Mouse (Mus musculus) liver, embryonic 14.5 days (tissue): ENCODE data around the gene Ceacam19. TPM values are rescaled to one million over a fixed set of nuclear protein-coding genes. Genes with fewer than 3 reads are reported as not detected.
A peak's percentile ranks its signal among the peaks of the same experiment; 100 is the strongest.

ENCODE experiments used
- ATAC-seq: fragments of 200-750 bp; cut with Nextera tagmentation; 2 replicates; pipeline ENCODE4 v1.8.0; 2017; ENCODE audit warnings: moderate number of reproducible peaks, mild to moderate bottlenecking, moderate library complexity; ENCODE audit not compliant: insufficient read depth
- DNase-seq, 3 experiments: peaks; one replicate each; pipeline ENCODE4 v3.0.0-alpha.2; 2012 to 2013; ENCODE audit warnings: low read depth in 3 of 3, low spot score in 3 of 3
- H3K27ac ChIP-seq: fragments of 300-500 bp; sonication (generic); 2 replicates; pipeline ENCODE4 v1.5.1; 2014; ENCODE audit warnings: moderate library complexity, mild to moderate bottlenecking, control low read depth, inconsistent platforms
- H3K27me3 ChIP-seq: fragments of 300-500 bp; sonication (generic); 2 replicates; pipeline ENCODE4 v1.6.1; 2014; ENCODE audit warnings: mild to moderate bottlenecking, low read length, moderate library complexity; ENCODE audit not compliant: control insufficient read depth, insufficient read depth
- H3K36me3 ChIP-seq: fragments of 300-500 bp; sonication (generic); replicated peaks from 2 replicates; pipeline ENCODE4 v1.6.1; 2014; ENCODE audit warnings: low read depth; ENCODE audit not compliant: control insufficient read depth, insufficient read depth
- H3K4me1 ChIP-seq, 2 experiments: fragments of 200-500 bp in 1 of 2; fragments of 300-500 bp in 1 of 2; sonication (generic) in 1 of 2; replicated peaks; 2 replicates each; pipeline ENCODE4 v1.6.1; 2012 to 2014; ENCODE audit warnings: antibody characterized with exemption in 1 of 2, inconsistent platforms in 1 of 2, low read length in 1 of 2; ENCODE audit not compliant: control insufficient read depth in 2 of 2, insufficient read depth in 2 of 2
- H3K4me2 ChIP-seq: fragments of 300-500 bp; sonication (generic); 2 replicates; pipeline ENCODE4 v1.6.1; 2014; ENCODE audit warnings: low read depth, mild to moderate bottlenecking, control low read depth, moderate library complexity
- H3K4me3 ChIP-seq, 2 experiments: fragments of 200-500 bp in 1 of 2; fragments of 300-500 bp in 1 of 2; sonication (generic) in 1 of 2; 2 replicates each; pipeline ENCODE4 v1.5.1; 2012 to 2014; ENCODE audit warnings: low read depth in 2 of 2, low read length in 2 of 2, mild to moderate bottlenecking in 2 of 2, control low read depth in 1 of 2, inconsistent platforms in 1 of 2, moderate library complexity in 1 of 2; ENCODE audit not compliant: insufficient read depth in 1 of 2
- H3K9ac ChIP-seq: fragments of 300-500 bp; sonication (generic); replicated peaks from 2 replicates; pipeline ENCODE4 v1.6.1; 2014; ENCODE audit warnings: mild to moderate bottlenecking, control low read depth, moderate library complexity
- H3K9me3 ChIP-seq: fragments of 300-500 bp; sonication (generic); 2 replicates; pipeline ENCODE4 v1.6.1; 2016; ENCODE audit warnings: low read length, mixed read lengths; ENCODE audit not compliant: control insufficient read depth
- CTCF ChIP-seq: IDR thresholded peaks from 2 replicates; pipeline ENCODE4 v1.5.1; 2016; ENCODE audit warnings: antibody characterized with exemption, low read depth, control low read depth
- EP300 ChIP-seq: IDR thresholded peaks from 2 replicates; pipeline ENCODE4 v1.6.1; 2016; ENCODE audit warnings: antibody characterized with exemption, low read depth
- WGBS: fragments of 180-500 bp; shearing (Covaris S2); extraction: QIAGEN DNeasy Blood & Tissue Kit; methylation state at CpG from one replicate; pipeline ENCODE4 v1.1.7; 2014; ENCODE audit not compliant: insufficient replicate concordance; 5-methylcytosine and 5-hydroxymethylcytosine counted together
- polyA plus RNA-seq, 2 experiments: library from polyadenylated mRNA; depleted of rRNA in 1 of 2; stranded (reverse) in 1 of 2; unstranded in 1 of 2; fragments of >200 nt; fragmentation: Nextera tagmentation in 1 of 2; extraction: Ambion mirVana in 1 of 2; gene quantifications; 2 replicates each; pipeline versions ENCODE4 v1.2.1 to v1.2.3; 2012 to 2014

Ceacam19 gene
- polyA plus RNA-seq, 2 experiments: 0.01 TPM; not detected in 1

GRCm38 (mm10) chr7:19920166-19920505 is 32.4 kb upstream of the Ceacam19 start:
- Histone ChIP-seq H3K4me2 (peak overlapping the region; percentile 54), H3K27ac (no peak overlapping the region), H3K27me3 (no peaks in the 10 kb centered on the region), H3K36me3 (no peaks in the 10 kb centered on the region), H3K4me1 (peaks cover 0 to 3% of the 10 kb centered on the region in 2 experiments; a peak in 1 of 4 replicates), H3K4me3 (peak overlapping the region; percentile 60 to 71), H3K9ac (no peak overlapping the region), H3K9me3 (no peaks in the 10 kb centered on the region)
- TF ChIP-seq EP300 (no peak), CTCF (no peak)
- DNase-seq (no peak), ATAC-seq (no peak)
- 18% methylated on average over 4 of the region's 4 CpGs for WGBS

DNA sequence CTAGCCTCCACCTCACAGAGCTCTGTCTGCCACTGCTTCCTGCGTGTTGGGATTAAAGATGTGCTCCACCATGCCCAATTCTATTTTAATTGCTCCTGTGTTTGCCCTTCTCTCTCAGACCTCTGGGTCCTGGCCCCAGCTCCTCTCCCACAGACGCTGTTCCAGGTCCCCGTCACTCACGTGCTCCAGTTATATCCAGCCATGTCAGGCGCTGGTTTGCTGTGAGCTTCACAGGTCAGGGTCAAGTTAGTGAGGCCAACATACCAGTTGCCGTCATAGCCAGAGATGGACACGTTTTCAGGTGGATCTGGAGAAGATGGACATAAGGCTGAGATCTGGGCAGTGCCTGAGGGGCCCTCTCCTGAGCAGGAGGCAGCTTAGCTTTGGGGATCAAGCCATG is 26.8 kb upstream of the Ceacam19 start:
- 72% methylated on average over 7 of the region's 7 CpGs for WGBS
- H3K27ac ChIP-seq: no peak overlapping the region
- no peak overlapping the region for H3K9ac ChIP-seq
- no peaks in the 10 kb centered on the region for H3K27me3 ChIP-seq
- TF ChIP-seq CTCF (no peak), EP300 (no peak)
- DNase-seq (no peak), ATAC-seq (no peak)
- H3K4me2 ChIP-seq: no peak overlapping the region
- H3K4me1 ChIP-seq: no peaks in the 10 kb centered on the region
- no peaks in the 10 kb centered on the region for H3K9me3 ChIP-seq
- H3K36me3 ChIP-seq: no peaks in the 10 kb centered on the region
- H3K4me3 ChIP-seq: no peak overlapping the region

- Histone ChIP-seq H3K4me3 (no peak overlapping the region), H3K27ac (no peak overlapping the region), H3K9me3 (no peaks in the 10 kb centered on the region), H3K27me3 (no peaks in the 10 kb centered on the region), H3K9ac (no peak overlapping the region), H3K4me1 (no peaks in the 10 kb centered on the region), H3K36me3 (no peaks in the 10 kb centered on the region), H3K4me2 (no peak overlapping the region)
- WGBS: 77% methylated on average over 23 of the region's 23 CpGs
- ATAC-seq (no peak), DNase-seq (no peak)
- TF ChIP-seq CTCF: no peak
- no peak for TF ChIP-seq EP300
Measured at GRCm38 (mm10) chr7:19911695-19912524, 24.1 kb upstream of the Ceacam19 start.

DNA sequence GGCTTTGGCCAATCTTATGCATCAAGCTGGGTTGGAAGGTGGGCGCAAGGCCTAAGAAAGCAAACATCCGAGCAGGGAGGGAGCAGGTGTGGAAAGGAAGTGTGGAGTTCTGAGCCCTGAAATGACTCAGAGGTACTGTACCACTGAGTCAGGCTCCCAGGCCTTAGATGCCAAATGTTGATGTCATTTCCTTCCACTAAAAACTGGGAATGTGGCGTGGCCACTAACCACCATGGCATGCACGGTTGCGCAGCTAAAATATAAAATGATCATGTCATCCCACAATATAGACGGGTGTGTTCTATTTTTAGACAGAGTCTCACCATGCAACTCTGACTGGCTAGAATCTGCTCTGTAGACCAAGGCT is 23.5 kb upstream of the Ceacam19 start:
- no peaks in the 10 kb centered on the region for H3K4me1 ChIP-seq
- ATAC-seq (no peak), DNase-seq (no peak)
- no peaks in the 10 kb centered on the region for H3K36me3 ChIP-seq
- no peaks in the 10 kb centered on the region for H3K27me3 ChIP-seq
- H3K9ac ChIP-seq: no peak overlapping the region
- no peak overlapping the region for H3K4me2 ChIP-seq
- H3K9me3 ChIP-seq: no peaks in the 10 kb centered on the region
- WGBS: 63% methylated on average over 6 of the region's 6 CpGs
- no peak overlapping the region for H3K27ac ChIP-seq
- no peak overlapping the region for H3K4me3 ChIP-seq
- TF ChIP-seq EP300 (no peak), CTCF (no peak)

GRCm38 (mm10) chr7:19910421-19911291 is 22.9 kb upstream of the Ceacam19 start:
- Histone ChIP-seq H3K27me3 (no peaks in the 10 kb centered on the region), H3K9me3 (no peaks in the 10 kb centered on the region), H3K4me3 (no peak overlapping the region), H3K4me1 (no peaks in the 10 kb centered on the region), H3K36me3 (no peaks in the 10 kb centered on the region), H3K4me2 (no peak overlapping the region), H3K9ac (no peak overlapping the region), H3K27ac (no peak overlapping the region)
- TF ChIP-seq EP300 (no peak), CTCF (peak; percentile 95)
- WGBS: 42% methylated on average over 21 of the region's 21 CpGs
- ATAC-seq: 0 out of 2 replicates have a peak, but pooled peaks have one; percentile 26
- DNase-seq: no peak
